Mouse (Mus musculus) ES-Bruce4 (cell line): ENCODE data around the gene Sult2b1.

ENCODE experiments used
- CTCF ChIP-seq: IDR thresholded peaks from one replicate; pipeline ENCODE4 v1.8.1; 2011; ENCODE audit warnings: low read depth, low read length
- POLR2A ChIP-seq: IDR thresholded peaks from one replicate; pipeline ENCODE4 v1.8.1; 2011; ENCODE audit warnings: low read length; ENCODE audit not compliant: insufficient read depth

DNA sequence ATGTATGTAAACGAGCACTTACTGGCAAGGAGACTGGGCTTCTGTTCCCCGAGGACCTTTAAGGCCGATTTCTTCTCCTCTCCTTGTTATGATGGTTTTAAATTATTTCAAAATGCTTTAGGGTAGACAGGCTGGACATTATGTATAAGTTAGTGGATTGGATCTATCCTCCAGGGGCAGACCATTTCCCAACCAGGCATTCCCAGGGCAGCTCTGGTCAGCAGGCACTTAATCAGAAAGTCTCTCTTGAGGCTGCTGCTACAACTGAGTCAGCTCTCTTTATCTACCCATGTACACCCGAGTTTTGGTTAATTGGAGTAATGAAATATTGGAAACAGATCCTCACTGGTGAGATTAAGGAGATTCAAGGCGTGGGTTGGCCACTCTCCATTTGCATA lies 46.7 kb upstream of the Sult2b1 start:
- TF ChIP-seq CTCF (no peak), POLR2A (no peak)
